Mouse (Mus musculus): ENCODE measurements around the gene Apbb1ip. TPM values are rescaled to one million over a fixed set of nuclear protein-coding genes. Genes with fewer than 3 reads are reported as not detected.

The Apbb1ip gene
- polyA plus RNA-seq, 1 experiment = 3.5 TPM

DNA sequence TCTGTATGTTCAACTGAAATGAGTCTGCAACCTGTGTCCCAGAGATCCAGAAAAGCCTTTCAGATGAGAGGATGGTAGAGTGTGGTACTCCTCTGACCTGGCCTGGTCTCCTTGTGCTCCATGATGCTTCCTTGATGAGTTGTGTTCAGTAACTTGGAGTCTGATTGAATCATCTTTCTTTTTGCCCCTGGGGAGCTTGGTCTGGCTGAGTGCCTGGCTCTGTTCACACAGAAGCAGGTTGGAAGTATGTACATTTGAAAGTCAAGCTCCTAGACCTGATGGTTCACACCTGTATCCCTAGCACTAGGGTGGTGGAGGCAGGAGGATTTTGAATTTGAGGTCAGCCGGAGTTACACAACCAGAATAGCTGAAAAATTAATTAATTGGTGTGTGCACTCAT, 32.7 kb downstream of the Apbb1ip start:
- no peaks in the 10 kb centered on the region for H3K4me1 ChIP-seq (ENCODE audit: control insufficient read depth, insufficient read depth, low read length)

DNA sequence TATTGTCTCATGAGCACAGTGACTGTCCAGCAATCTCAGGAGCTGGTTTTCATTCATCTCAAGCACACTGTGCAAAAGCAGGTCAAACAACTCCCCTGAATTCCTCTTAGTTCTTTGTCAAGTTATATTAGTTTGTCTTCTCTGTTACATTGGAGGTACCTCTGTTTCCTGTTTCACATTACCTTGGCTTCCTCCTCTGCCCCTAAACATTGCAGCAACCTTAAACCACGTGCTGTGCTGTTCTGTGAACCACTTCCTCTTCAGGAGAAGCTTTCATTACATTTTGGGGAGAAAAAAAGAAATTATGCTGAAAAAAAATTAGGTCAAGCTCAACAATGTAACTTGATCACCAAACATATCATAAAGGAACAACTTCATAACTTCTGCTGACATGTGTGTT, 33.4 kb downstream of the Apbb1ip start:
- no peak overlapping the region for H3K4me3 ChIP-seq (ENCODE audit: insufficient read depth, low read length)
- no peaks in the 10 kb centered on the region for H3K4me1 ChIP-seq (ENCODE audit: control insufficient read depth, insufficient read depth, low read length)
- H3K27ac ChIP-seq (ENCODE audit: insufficient read depth, low read length) = no peak overlapping the region
- TF ChIP-seq CTCF (IDR thresholded peaks at IDR 0.05; ENCODE audit: extremely low read depth, insufficient read depth, low read length) (no peak), POLR2A (IDR thresholded peaks at IDR 0.05; ENCODE audit: extremely low read depth, insufficient read depth, low read length) (no peak)

More for the DNA sequence above, 32.7 kb downstream of the Apbb1ip start:
- Histone ChIP-seq H3K27ac (ENCODE audit: insufficient read depth, low read length) (no peak overlapping the region), H3K4me3 (ENCODE audit: insufficient read depth, low read length) (no peak overlapping the region)
- no peak for TF ChIP-seq POLR2A (IDR thresholded peaks at IDR 0.05; ENCODE audit: extremely low read depth, insufficient read depth, low read length)
- TF ChIP-seq CTCF (IDR thresholded peaks at IDR 0.05; ENCODE audit: extremely low read depth, insufficient read depth, low read length) = no peak

DNA sequence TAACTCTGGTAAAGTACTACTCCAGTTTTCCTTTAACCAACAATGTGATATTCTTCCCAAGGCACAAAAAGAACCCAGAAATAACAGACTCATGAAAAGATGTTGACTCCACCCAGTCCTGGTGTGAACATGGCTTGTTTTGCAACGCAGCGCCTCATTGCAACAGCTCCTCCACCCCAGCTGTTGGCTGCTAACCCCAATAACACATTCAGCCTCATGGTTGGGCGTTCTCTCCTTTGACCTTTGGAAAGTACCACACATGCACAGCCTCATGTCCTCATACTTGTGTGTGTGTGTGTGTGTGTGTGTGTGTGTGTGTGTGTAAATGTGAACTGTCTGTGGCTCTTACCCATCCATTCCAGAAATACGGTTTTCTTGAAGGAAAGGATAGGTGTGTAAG, 37.0 kb downstream of the Apbb1ip start:
- no peak overlapping the region for H3K27ac ChIP-seq (ENCODE audit: insufficient read depth, low read length)
- no peaks in the 10 kb centered on the region for H3K4me1 ChIP-seq (ENCODE audit: control insufficient read depth, insufficient read depth, low read length)
- H3K4me3 ChIP-seq (ENCODE audit: insufficient read depth, low read length) = no peak overlapping the region
- TF ChIP-seq POLR2A (IDR thresholded peaks at IDR 0.05; ENCODE audit: extremely low read depth, insufficient read depth, low read length) (no peak), CTCF (IDR thresholded peaks at IDR 0.05; ENCODE audit: extremely low read depth, insufficient read depth, low read length) (no peak)

DNA sequence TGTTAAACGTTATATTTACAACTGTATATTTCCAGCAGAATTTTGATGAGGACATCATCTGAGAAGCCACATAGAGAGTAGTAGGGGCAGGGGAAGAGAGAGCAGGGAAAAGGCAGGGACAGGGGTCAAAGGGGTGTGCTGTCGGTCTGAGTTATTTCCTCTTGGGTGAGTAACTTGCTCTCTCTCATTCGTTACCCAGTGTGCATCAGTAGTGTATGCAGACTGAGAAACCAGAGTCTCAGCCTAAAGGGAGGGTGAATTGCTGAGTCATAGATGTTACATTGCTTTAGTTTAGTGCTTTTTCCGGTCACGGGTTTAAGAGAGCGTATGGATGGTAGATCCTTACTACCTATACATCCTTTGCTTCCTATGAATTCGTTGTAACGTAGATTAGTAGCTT, 37.6 kb downstream of the Apbb1ip start:
- H3K4me1 ChIP-seq (ENCODE audit: control insufficient read depth, insufficient read depth, low read length) = no peaks in the 10 kb centered on the region
- no peak overlapping the region for H3K4me3 ChIP-seq (ENCODE audit: insufficient read depth, low read length)
- H3K27ac ChIP-seq (ENCODE audit: insufficient read depth, low read length) = no peak overlapping the region
- TF ChIP-seq CTCF (IDR thresholded peaks at IDR 0.05; ENCODE audit: extremely low read depth, insufficient read depth, low read length) = no peak
- no peak for TF ChIP-seq POLR2A (IDR thresholded peaks at IDR 0.05; ENCODE audit: extremely low read depth, insufficient read depth, low read length)

DNA sequence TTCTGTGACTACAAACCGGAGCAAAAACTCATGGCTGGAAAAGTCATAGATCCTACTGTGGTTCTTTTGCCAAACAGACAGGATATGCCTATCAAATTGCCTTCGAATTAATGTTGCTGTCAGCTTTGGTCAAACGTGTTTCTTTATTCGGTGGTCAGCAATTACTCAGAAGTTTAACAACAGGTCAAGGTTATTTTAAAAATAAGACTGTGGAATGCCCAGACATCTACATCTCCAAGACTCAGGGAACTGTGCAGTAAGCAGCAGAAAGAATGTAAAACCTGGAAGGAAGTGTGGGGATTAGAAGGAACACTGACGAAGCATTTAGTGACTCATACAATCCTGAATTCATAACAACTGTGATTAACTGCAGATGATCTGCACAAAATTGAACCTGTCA, 40.0 kb downstream of the Apbb1ip start:
- H3K4me1 ChIP-seq (ENCODE audit: control insufficient read depth, insufficient read depth, low read length) = no peaks in the 10 kb centered on the region
- H3K27ac ChIP-seq (ENCODE audit: insufficient read depth, low read length) = no peak overlapping the region
- TF ChIP-seq CTCF (IDR thresholded peaks at IDR 0.05; ENCODE audit: extremely low read depth, insufficient read depth, low read length) (no peak), POLR2A (IDR thresholded peaks at IDR 0.05; ENCODE audit: extremely low read depth, insufficient read depth, low read length) (no peak)
- no peak overlapping the region for H3K4me3 ChIP-seq (ENCODE audit: insufficient read depth, low read length)

DNA sequence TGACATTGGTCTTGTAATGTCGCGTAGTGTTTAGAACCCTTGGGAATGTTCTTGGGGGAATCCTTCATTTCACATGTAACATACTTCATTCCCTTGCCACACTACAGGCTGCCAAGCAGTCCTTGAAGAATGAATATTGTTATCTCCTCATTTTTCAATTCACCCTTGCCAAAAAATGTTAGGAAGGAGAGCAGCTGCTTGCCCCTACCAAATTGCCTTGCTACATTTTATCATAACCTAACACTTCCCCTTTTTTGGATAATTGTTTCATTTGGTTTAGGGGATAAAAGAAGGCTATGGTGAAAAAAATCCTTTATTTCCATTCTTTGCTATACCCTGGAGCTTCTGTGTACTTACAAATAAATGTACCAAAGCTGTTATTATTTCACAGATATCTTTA, 41.8 kb downstream of the Apbb1ip start:
- H3K4me1 ChIP-seq (ENCODE audit: control insufficient read depth, insufficient read depth, low read length) = no peaks in the 10 kb centered on the region
- H3K27ac ChIP-seq (ENCODE audit: insufficient read depth, low read length) = no peak overlapping the region
- TF ChIP-seq CTCF (IDR thresholded peaks at IDR 0.05; ENCODE audit: extremely low read depth, insufficient read depth, low read length) (no peak), POLR2A (IDR thresholded peaks at IDR 0.05; ENCODE audit: extremely low read depth, insufficient read depth, low read length) (no peak)
- no peak overlapping the region for H3K4me3 ChIP-seq (ENCODE audit: insufficient read depth, low read length)

DNA sequence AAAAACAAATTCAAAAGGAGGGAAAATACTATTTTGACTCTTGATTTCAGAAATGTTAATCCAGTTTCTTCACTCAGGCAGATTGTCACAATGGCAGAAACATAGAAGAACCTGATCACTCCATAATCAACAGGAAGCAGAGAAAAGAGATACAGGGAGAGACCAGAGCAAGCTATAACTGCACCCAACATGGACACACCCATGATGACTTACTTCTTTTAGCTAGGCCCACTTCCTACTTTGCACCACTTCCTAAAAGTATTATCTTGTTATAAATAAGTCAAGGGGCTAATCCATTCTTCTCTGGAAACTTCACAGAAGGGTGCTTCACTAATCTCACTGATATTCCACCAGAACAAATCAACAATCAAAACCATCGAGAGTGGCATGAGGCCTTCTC, 42.3 kb downstream of the Apbb1ip start:
- H3K27ac ChIP-seq (ENCODE audit: insufficient read depth, low read length) = no peak overlapping the region
- TF ChIP-seq CTCF (IDR thresholded peaks at IDR 0.05; ENCODE audit: extremely low read depth, insufficient read depth, low read length) (no peak), POLR2A (IDR thresholded peaks at IDR 0.05; ENCODE audit: extremely low read depth, insufficient read depth, low read length) (no peak)
- no peaks in the 10 kb centered on the region for H3K4me1 ChIP-seq (ENCODE audit: control insufficient read depth, insufficient read depth, low read length)
- H3K4me3 ChIP-seq (ENCODE audit: insufficient read depth, low read length) = no peak overlapping the region

DNA sequence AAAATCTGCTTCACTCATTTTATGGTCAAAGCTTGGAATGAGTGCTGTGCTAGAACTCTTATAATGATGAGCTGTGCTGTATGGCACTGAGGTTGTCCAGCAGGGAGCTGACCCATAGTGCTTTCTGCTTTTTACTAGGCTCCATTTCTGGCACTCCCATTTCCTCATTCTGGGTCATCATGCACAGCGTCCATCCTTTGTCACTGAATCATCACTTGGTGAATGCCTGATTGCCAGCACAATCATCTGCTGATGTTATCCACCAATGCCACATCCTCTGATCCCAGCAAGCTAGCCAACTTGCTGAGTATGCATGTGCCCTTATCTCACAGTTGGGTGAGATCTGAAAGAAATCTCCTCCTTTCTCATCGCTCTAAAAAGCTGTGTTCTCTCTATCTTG, 48.4 kb downstream of the Apbb1ip start:
- no peak for TF ChIP-seq CTCF (IDR thresholded peaks at IDR 0.05; ENCODE audit: extremely low read depth, insufficient read depth, low read length)
- no peak for TF ChIP-seq POLR2A (IDR thresholded peaks at IDR 0.05; ENCODE audit: extremely low read depth, insufficient read depth, low read length)
- Histone ChIP-seq H3K4me3 (ENCODE audit: insufficient read depth, low read length) (no peak overlapping the region), H3K27ac (ENCODE audit: insufficient read depth, low read length) (no peak overlapping the region), H3K4me1 (ENCODE audit: control insufficient read depth, insufficient read depth, low read length) (no peaks in the 10 kb centered on the region)

DNA sequence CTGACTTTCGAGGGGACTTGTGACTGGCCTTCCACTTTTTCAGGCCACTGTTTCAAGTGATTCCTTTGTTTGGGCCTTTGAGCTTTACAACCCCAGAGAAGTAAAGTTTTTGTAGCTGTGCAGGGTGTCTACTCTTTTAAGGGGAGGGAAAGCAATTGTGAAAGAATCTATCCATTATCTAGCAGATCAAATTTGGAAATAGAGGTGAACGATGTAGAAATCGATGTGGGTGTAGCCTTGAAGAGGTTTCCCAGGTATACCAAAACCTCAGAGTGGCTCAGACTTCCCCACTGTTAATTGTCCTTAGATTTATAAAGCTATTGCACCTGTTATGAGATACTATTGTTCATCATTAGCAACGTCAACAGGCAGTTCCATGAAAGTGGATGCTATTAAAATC, 71.6 kb downstream of the Apbb1ip start:
- Histone ChIP-seq H3K27ac (ENCODE audit: insufficient read depth, low read length) (no peak overlapping the region), H3K4me3 (ENCODE audit: insufficient read depth, low read length) (no peak overlapping the region)
- no peak for TF ChIP-seq CTCF (IDR thresholded peaks at IDR 0.05; ENCODE audit: extremely low read depth, insufficient read depth, low read length)

DNA sequence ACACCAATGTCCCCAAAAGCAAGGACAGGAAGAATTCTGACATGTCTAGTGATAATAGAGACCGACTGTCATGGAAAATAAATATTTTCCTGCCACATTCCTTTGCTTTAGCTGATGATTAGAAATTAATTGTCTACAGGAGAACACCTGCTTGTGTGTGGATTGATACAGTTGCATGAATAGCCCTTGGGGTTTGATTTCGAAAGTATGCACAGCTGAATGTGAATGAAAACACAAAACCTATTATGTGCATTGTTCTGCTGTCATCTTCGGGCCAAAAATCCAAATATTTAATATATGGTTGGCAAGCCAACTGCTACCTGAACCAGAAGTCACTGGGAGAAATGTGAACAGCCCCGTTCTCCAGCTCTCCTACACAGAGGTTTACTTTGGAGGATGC, 78.0 kb downstream of the Apbb1ip start:
- no peak overlapping the region for H3K27ac ChIP-seq (ENCODE audit: insufficient read depth, low read length)
- TF ChIP-seq CTCF (IDR thresholded peaks at IDR 0.05; ENCODE audit: extremely low read depth, insufficient read depth, low read length) (no peak), POLR2A (IDR thresholded peaks at IDR 0.05; ENCODE audit: extremely low read depth, insufficient read depth, low read length) (no peak)
- no peaks in the 10 kb centered on the region for H3K4me1 ChIP-seq (ENCODE audit: control insufficient read depth, insufficient read depth, low read length)
- H3K4me3 ChIP-seq (ENCODE audit: insufficient read depth, low read length) = no peak overlapping the region

More for the DNA sequence above, 71.6 kb downstream of the Apbb1ip start:
- H3K4me1 ChIP-seq (ENCODE audit: control insufficient read depth, insufficient read depth, low read length) = no peaks in the 10 kb centered on the region

DNA sequence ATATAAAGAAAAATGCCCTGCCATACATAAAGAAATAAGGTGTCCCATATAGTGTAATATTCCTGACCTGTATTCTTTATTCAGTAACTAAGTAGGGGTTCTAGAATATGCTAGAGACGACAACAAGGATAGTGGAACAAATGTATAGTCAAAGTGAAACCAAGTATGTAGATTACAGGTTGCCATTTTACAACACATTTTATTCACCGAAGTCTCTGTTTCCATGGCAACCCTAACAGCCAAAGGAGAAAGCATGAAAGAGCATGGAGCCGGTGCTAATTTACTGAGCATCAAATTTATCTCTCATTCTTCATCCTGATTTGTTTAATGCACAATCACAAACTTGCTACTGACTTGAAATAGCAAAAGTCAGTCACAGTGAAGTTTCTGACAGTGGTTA, 83.6 kb downstream of the Apbb1ip start:
- Histone ChIP-seq H3K4me1 (ENCODE audit: control insufficient read depth, insufficient read depth, low read length) (no peaks in the 10 kb centered on the region), H3K27ac (ENCODE audit: insufficient read depth, low read length) (no peak overlapping the region), H3K4me3 (ENCODE audit: insufficient read depth, low read length) (no peak overlapping the region)
- no peak for TF ChIP-seq POLR2A (IDR thresholded peaks at IDR 0.05; ENCODE audit: extremely low read depth, insufficient read depth, low read length)
- TF ChIP-seq CTCF (IDR thresholded peaks at IDR 0.05; ENCODE audit: extremely low read depth, insufficient read depth, low read length) = no peak
